Mouse (Mus musculus) spleen, postnatal 0 days (tissue): Measurements from ENCODE around the gene Fpr-rs4. TPM values are rescaled to one million over a fixed set of nuclear protein-coding genes. Genes with fewer than 3 reads are reported as not detected.

ENCODE experiments used
- polyA plus RNA-seq: library from polyadenylated mRNA; unstranded; fragments of >200 nt; fragmentation: Nextera tagmentation; extraction: Ambion mirVana; gene quantifications from 2 replicates; pipeline ENCODE4 v1.2.1, GENCODE M21; 2015

The Fpr-rs4 gene
- not detected in 2 replicates for polyA plus RNA-seq

GRCm38 (mm10) chr17:18021433-18021832, at the start of gene Fpr-rs4:
Gene Fpr-rs4 (plus strand): TSS chr17:18021733.

GRCm38 (mm10) chr17:18049124-18049523, 27.6 kb downstream of the Fpr-rs4 start, which contains the start of gene Vmn2r124:
Gene Vmn2r124 (plus strand): TSS chr17:18049424.

Other genes with a start within 250 kb of the Fpr-rs4 start
- gene Spaca6, start 194.6 kb upstream of the Fpr-rs4 start, polyA plus RNA-seq = 6.8 and 9.2 TPM in 2 replicates
- 0.59 and 0.79 TPM in 2 replicates for gene Has1, start 166.5 kb upstream of the Fpr-rs4 start, polyA plus RNA-seq
- 27.7 and 37.3 TPM in 2 replicates for gene Fpr1, start 137.8 kb upstream of the Fpr-rs4 start, polyA plus RNA-seq
- 35.4 and 48.4 TPM in 2 replicates for gene Fpr2, start 133.9 kb upstream of the Fpr-rs4 start, polyA plus RNA-seq
- gene Fpr3, start 133.9 kb upstream of the Fpr-rs4 start, polyA plus RNA-seq = not detected in 2 replicates
- not detected in 2 replicates for gene Vmn2r124, start 27.7 kb downstream of the Fpr-rs4 start, polyA plus RNA-seq
- not detected in 2 replicates for gene Vmn2r91, start 63.3 kb downstream of the Fpr-rs4 start, polyA plus RNA-seq
- not detected in 2 replicates for gene Vmn2r92, start 130.2 kb downstream of the Fpr-rs4 start, polyA plus RNA-seq